Mouse (Mus musculus) forelimb bud, embryonic 11.5 days (tissue): ENCODE measurements around the gene Ice2.

Experiments
- DNase-seq: peaks from one replicate; pipeline ENCODE4 v3.0.0-alpha.2; 2012; ENCODE audit warnings: low read depth, low spot score

Ice2 gene

DNA sequence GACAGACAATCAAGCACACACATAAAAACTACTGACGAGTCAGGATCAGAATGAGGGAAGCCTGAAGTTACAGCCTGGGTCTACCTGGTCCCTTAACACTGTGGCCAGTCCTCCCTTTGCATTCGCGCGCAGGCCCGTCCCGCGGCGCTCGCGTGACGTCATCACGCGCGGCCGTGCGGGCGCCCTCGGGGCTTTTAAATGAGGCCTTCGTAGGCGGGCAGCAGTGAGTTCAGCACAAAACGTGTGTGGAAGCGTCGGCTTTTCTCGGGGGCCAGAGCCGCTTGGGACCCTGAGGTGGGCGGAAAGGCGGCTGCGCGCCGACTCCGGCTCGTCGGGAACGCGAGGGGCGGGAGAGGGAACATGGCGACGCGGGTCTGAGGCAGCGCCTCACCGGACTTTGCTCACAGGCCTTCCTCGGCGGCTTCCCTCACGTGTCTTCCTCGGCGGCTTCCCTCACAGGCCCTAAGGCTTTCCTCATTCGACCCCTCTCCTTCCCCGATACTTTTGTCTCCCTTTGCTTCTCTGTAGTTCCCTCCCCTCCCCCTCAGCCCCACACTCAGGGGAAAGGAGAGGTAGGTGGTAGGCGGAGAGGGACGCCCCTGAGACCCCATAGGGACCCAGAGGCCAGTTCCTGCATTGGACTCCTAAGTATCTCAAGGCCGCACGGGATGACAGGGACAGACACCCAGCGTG, at the start of gene Ice2:
Gene Ice2, plus strand, starts transcription at position 147 of the 693 bp plus-strand sequence.
- DNase-seq = peak; percentile 86

DNA sequence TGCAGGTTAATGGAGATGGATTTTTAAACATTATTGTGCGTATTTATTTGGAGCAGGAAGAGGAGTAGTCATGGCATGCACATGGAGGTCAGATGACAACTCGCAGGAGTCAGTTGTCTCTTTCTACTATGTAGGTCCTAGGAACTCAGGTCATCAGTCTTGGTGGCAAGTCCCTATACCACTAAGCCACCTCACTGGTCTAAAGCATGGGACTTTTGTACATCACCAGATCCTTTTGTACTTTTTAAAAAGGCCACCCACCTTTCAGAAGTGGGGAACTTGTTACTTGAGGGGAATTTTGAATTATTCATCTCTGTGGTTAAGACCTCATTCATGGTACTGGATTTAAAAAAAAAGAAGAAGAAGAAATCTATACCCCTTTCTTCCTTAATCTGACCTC, 48.2 kb upstream of the Ice2 start:
- DNase-seq = no peak

DNA sequence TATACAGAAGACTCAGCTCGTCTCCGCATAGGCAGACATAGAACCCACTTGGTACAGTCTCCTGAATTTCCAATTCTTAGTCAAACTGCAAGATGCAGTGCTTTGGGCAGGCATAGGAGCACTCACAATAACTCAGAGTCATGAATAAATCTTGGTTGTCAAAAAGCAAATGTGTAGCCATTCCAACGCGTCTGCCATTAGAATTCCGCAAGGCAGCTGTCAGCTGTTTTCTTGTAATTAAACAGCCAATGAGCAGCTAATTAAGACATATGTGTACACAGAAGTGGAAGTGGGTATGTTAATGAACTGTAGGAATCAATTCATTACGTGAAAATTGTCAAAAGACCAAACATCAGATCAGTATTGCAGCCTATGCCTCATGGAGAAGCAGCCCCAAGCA, 43.5 kb upstream of the Ice2 start:
- no peak for DNase-seq

DNA sequence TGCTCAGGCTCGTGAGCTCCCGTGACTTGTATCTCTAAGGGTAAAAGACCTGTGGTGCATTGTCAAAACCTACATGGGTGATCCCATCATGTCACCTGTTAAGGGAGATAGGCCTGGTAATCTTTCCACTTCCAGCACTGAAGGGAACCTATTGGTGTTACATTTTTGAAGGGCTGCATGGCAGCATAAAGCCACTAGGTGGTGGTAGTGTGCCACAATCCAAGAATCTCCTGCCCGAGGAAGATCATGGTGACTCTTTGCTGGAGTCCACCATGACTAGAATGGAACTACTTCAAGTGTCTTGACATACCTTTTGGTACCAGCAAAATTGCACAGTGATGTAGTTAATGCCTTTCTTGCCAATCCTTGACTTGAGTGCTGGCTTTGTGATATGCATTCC, 39.9 kb upstream of the Ice2 start:
- peak; percentile 68 for DNase-seq

DNA sequence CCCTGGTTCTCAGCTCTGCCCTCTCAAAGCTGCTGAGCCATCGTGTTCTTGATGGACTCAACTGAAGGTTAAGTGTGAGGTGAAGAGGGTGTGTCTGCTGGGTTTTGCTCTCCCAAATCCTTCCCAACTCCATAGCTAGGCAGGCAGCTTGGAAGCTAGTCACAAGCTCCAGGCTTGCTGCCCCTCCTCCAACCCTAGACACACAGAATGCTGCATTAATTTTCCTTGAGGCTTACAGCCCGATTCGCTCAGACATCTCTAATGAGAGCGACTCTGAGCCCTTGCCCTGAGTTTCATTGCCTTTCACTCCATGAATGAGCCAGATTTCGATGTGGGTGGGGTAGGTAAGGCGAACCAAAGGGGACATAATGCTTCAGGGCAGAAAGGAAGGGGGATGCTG, 38.9 kb upstream of the Ice2 start:
- no peak for DNase-seq

DNA sequence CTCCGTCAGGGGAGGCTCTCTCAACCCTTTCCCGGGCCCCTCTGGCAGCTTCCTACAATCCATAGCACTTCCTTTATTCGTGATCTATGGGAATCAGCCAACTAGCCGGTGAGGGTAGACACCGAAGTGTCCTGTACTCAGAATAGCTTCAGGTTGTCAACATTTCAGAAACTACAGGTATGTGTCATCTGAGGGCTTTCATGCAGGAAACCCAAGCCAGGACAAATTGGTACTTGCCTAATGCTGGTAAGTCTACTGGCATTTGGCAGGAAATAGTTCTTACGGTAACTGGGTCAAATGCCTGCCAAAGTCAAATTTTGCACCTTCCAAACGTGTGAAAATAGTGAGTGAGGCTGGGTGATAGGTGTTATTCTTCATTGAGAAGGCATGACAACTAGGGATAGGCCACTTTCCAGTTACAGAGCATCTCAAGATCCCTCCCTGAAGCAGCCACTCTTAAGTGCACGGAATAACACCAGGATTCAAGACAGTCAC, 35.7 kb upstream of the Ice2 start:
- no peak for DNase-seq

DNA sequence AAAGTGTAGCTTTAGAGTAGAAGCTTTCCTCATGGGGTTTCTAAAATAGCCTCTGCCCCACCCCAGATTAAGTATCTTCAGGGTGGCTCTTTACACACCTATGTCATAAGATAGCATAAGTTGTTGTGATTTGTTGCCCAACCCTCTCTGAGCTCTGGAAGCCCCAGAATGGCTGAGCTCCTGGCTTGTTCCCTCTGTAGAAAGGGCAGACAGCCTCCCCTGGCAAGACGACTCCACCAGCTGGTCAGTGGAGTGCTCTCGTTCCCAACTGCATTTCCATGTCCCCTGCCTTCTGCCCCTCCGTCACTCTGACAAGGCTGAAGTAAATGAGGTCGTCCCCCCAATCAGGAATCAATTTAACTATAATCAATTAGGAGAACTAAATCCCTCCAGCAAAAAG, 34.9 kb upstream of the Ice2 start:
- DNase-seq = no peak

DNA sequence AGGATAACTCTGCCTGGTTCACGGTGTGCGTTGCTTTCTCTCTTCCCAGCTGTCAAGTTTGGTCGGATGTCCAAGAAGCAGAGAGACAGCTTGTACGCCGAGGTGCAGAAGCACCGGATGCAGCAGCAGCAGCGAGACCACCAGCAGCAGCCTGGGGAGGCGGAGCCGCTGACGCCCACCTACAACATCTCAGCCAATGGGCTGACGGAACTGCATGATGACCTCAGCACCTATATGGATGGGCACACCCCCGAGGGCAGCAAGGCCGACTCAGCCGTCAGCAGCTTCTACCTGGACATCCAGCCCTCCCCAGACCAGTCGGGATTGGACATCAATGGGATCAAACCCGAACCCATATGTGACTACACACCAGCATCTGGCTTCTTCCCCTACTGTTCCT, 33.6 kb upstream of the Ice2 start:
- no peak for DNase-seq

DNA sequence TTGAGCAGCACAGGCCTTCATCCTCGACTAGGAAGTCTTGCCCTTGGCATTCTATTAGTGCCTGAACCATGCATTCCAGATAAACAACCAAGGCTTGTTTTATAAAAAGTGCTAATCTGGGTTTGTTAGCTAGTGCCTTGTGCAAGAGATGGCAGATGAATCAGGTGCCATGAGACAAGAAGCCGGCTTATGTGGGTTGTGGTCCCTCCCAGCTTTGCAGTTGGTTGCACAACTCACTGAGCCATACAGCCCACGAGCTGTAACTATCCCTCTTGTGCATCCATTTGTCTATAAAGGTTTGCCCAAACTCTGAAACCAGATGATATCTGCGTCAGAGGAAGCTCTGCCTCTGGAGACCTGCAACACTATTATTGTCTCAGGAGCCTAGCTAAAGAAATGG, 30.7 kb upstream of the Ice2 start:
- DNase-seq = no peak

DNA sequence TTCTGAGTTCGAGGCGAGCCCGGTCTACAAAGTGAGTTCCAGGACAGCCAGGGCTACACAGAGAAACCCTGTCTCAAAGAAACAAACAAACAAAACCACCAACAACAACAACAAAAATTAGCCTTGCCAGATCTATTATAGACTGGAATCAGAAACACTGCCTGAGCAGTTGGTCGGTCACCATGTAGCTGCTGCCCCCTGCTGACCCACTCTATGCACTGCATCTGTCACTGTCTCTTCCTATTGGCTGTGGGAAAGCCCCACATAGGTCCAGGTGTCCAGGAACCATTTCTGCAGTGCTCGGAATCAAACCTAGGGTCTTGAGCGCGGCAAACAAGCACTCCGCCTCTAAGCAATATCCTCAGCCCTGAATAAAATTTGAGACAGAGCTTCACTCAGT, 29.6 kb upstream of the Ice2 start:
- DNase-seq = peak; percentile 51

DNA sequence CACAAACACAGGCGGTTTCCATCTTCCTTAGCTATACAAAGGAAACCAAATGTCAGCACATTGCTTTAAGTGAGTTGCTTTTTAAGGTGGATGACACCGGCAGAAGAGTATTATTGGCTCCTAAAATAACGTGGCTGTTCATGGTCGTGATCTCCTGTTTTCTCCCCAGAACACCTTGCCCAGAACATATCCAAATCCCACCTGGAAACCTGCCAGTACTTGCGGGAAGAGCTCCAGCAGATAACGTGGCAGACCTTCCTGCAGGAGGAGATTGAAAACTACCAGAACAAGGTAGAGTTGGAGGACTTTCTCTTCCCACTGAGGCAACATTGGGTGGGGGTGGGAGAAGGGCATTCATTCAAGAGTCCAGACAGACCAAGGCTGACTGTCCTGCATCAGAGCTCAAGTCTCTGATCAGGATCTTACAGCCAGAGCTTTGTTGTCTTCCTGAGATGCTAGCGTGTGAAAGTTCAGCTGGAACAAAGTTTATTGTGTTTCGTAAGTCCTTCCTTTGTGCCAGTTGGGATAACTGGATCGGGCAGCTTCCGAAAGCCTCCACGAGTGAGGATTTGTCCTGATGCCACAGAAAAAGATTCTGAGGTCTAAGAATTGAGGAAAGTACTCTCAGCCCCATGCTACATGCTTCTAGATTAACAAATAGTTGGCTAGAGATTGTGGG, 26.5 kb upstream of the Ice2 start:
- DNase-seq = no peak

DNA sequence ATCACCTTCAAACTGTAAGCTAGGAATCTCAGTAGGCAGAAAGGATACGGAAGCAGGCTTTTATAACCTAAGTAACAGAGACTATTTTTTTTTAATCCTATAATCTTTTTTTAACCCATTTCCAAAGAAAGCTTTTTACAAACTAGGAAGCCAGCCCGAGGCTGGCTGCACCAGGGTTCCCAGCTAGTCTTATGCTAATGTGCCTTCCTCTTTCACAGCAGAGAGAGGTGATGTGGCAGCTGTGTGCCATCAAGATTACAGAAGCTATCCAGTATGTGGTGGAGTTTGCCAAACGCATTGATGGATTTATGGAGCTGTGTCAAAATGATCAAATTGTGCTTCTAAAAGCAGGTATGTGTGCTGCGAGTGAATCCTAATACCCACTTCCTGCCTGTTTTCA, 24.8 kb upstream of the Ice2 start:
- no peak for DNase-seq

DNA sequence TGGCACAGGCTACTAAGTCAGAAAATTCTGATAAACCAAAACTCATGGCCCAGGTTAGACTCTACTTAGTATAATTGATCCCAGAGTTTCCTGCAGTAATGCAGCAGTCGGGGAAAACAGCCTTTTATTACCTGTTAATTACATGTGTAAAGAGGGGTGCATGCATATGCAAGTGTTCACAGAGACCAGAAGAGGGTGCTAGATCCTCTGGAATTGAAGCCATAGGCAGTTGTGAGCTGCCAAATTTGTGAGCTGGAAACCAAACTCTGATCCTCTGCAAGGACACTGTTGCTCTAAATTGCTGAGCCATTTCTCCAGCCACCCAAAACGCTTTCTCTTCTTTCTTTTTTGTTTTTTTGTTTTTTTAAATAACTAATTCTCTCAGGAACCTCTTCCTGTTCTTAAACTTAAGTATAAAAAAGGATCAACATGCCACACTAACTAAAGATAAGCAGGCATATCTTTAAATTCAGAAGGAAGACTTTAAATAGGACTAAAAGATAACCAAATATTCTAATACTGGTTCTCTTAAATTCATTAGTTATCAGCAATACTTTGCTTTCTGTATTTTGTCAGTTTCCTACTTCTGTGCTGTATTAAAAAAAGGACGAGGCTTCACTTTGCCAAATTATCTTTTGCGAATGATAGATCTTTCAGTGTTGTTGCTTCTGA, 20.6 kb upstream of the Ice2 start:
- DNase-seq = no peak

DNA sequence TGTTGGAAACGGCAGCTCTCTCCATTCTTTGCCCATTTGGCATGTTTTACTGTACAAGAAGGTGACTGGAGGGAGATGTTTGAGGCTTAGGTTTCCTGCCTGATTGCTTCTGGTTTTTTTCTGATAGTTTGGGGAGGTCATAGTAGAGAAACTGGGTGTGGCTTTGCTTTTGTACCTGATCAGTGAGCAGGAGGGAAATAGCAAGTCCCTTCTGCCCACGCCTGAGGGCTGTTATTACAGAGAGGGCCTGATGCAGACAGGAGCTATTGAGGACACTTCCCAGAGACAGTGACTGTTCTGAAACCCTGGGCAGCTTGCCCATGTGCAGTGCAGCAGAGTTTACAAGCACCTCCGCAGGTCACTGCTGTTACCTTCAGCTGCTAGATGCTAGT, 20.1 kb upstream of the Ice2 start:
- no peak for DNase-seq

DNA sequence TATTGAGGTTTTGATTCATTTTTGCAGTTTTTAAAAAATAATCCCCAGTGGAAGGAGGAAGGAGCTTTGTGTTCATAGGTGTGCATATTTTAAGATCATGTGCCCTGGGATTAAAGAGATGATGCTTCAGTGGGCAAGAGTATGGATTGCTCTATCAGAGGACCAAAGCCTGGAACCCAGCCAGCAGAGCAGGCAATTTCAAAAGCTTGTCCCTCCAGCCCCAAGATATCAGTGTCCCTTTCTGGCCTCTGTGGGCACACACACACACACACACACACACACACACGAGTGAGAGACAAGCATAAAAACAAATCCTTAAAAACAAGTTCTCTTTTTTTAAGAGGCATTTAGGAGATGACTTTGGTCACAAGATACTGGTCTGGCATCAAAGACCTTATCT, 17.2 kb upstream of the Ice2 start:
- DNase-seq = no peak

DNA sequence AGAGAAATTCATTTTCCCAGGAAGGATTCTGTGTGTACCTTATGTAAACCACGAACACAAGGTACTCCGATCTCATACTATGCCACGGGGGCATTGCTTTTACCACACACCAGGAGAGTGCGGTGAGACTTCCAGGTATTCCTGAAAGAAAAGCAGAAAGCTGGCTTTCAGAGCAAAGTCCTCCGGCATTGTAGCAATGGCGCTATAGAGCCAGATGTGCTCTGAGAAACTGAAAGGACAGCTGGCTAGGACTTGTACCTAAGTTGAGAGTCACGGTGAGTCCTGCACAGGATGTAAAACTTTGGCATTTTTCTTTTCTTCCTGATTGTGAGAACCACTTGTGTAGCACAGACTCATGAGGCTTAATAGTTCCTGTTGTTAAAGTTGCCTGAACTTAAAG, 16.0 kb upstream of the Ice2 start:
- DNase-seq = no peak

DNA sequence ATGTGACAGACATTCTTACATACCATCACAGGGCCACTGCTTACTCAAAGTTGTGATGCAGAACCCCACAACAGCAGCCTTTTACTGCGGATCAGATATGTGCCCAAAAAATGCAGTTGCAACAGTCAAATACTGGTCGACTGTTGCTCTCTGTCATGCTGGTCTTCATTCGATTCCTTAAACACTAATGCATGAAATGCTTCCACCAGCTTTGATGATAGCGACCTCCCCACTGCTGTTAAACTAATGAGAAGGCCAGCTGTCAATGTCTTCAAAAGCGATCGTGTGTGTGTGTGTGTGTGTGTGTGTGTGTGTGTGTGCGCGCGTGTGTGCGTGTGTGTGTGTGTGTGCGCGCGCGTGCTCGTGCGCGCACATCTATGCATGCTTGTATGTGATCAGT, 13.2 kb upstream of the Ice2 start:
- DNase-seq = no peak

DNA sequence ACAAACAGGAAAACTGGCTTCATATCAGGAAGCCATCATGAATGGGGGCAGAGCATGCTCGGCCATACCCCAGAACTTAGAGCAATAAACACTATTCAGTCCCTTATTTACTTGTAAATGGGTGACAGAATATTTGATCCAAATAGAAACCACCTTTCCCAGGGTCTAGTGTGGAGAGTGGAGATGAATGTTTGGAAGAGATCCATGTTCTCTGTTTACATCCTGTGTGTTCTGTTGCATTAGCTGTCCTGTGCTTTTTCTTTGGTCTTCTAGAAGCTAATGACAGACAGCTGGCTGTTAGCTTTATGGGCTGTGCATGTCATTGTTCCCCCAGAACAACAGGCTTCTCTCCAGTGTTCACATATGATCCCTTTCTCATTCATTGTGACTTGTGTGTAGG, 12.8 kb upstream of the Ice2 start:
- DNase-seq = no peak

DNA sequence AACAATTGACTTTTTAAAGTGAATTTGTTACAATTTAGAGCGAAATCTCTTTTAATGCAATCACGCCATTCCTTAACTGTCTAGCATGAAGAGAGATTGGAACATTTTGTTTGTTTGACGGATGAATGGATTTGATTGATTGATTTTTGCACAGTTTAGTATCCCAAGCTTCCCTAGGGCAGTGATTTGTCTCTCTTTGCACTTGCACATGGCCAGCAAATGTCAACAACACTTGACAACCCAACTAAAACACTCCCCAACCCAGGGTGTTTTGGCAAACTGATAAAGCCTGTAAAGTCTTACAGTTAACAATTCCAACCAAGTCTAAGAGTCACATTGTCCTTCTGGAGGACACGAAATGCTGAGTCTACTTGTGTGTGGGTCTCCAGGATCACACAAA, 10.4 kb upstream of the Ice2 start:
- no peak for DNase-seq

DNA sequence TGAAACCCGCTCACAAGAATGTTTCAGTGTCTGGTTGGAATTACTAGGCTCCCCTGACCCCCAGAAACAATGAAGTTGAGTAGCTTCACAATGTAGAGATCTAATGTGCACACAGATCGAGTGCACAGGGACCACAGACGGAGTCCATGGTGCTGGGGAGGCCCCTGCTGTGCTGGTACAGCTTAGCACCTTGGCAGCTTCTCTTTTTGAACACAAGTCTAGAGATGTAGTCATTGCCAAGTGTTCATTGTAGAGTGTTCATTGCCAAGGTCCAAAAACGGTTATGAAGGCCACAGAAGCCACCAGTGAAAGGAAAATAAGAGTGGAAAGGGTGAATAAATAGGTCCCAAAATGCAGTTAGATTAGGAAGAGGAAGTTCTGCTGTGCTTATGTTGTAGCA, 7.1 kb upstream of the Ice2 start:
- DNase-seq = no peak

DNA sequence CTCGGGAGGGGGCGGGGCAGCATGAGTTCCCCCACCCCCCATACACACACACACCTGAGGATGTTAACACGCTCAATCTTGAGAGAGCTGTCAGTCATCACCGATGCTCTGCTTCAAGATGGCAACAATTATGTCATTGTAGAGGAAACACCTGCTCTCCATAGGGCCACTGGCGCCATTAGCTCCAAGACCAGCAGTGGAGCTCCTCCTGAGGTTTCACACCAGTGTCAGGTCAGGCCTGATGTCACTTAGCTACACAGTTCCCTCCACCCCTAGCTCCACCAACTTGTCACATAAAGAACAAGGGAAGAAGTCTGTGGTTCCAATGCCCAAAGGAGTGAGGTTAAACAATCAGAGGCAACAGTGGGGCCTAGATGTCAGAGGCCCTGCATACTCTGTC, 3.5 kb upstream of the Ice2 start:
- no peak for DNase-seq

DNA sequence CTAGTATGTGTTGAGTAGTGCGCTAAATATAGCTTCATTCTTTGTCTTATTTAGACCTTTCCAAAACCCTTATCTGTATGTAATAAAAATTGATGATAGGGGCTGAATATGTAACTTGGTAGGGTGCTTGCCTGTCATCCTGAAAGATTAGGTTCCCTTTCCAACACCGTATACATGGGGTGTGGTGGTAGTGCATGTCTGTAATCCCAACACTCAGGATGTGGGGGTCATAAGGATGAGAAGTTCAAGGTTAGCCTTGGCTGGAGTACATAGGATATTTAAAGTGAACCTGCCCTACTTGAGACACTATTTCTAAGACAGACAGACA, 310 bp upstream of the Ice2 start:
- no peak for DNase-seq

DNA sequence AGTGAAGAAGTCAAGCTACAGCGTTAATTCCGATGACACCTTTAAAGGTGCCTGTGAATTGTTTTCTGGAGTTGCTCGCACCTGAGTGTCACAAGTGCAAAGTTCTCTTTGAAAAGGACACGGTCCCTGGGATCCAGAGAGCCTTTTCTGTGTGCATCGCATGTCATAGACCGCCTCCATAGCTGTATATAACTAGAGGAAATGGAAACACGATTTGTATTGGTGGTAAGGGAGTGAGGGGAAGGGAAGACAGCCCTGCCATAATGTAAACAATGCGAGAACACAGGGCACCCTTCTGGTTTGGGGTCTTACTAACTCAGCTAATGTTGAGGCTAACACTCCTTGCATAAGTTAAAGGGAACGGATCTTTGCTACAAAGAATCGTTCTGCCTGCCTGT, 746 bp downstream of the Ice2 start:
- no peak for DNase-seq
